In the genomic region with DNA sequence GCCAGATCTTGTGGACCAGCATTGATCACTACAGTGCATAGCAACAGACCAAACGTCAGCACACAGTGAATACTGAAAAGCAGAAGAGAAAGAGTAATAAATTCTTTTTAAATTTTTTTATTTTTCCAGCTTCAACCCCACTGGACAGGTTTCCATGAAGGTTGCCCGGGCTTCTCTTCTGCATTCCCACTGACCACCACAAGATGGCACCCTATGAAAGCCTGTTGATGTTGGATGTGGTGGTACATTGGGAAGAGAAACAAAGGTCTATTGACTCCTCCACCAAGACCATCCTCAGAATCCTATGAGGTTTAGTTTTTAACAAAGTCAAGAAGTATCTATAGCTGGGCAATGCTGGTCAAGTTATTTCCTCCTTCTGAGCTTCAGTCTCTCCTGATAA, we compare ENCODE assay signal across 9 mouse cellular contexts. TPM values are rescaled to one million over a fixed set of nuclear protein-coding genes. Genes with fewer than 3 reads are reported as not detected.
DNase-seq lines count a peak whose midpoint lies in the region; ATAC-seq and TF ChIP-seq lines count a peak whose summit lies in the region.
"Had no signal": no experiment of that assay in that cellular context is flagged by ENCODE, and none has a peak within 500 bp of the region (broad histone marks: within the 10 kb centered on the region; RNA-seq: fewer than 3 reads in every experiment).

No protein-coding gene starts in this region.

- no peak overlapping the region for H3K4me3 ChIP-seq in bone marrow, adult 2 months (replicated peaks; ENCODE audit: control insufficient read depth, low read depth, low read length)
- no peak overlapping the region for H3K4me3 ChIP-seq in liver, embryonic 14.5 days (ENCODE audit: insufficient read depth in 1 of 2, low read depth in 2 of 2, low read length in 2 of 2)
- H3K4me3 ChIP-seq: hindbrain, embryonic 15.5 days; stomach, embryonic 15.5 days had no signal

- no peak overlapping the region for H3K9ac ChIP-seq in liver, embryonic 14.5 days (replicated peaks)
- H3K9ac ChIP-seq: hindbrain, embryonic 15.5 days; stomach, embryonic 15.5 days had no signal

- H3K27ac ChIP-seq in bone marrow, adult 2 months (ENCODE audit: control insufficient read depth, insufficient read depth, low read depth, low read length, poor library complexity), result no peak overlapping the region
- no peak overlapping the region for H3K27ac ChIP-seq in liver, embryonic 14.5 days
- H3K27ac ChIP-seq: hindbrain, embryonic 15.5 days; stomach, embryonic 15.5 days had no signal

- WGBS in bone marrow, adult 2 months, result 0% methylated on average over 2 of the region's 2 CpGs
- 5% methylated on average over 2 of the region's 2 CpGs for WGBS in liver, embryonic 14.5 days (ENCODE audit: insufficient replicate concordance)

- H3K27me3 ChIP-seq in liver, embryonic 14.5 days (ENCODE audit: control insufficient read depth, insufficient read depth, low read length), result no peaks in the 10 kb centered on the region
- H3K27me3 ChIP-seq: hindbrain, embryonic 15.5 days; stomach, embryonic 15.5 days had no signal

- no peaks in the 10 kb centered on the region for H3K4me1 ChIP-seq in bone marrow, adult 2 months (ENCODE audit: control insufficient read depth, insufficient read depth, low read length)
- no peaks in the 10 kb centered on the region for H3K4me1 ChIP-seq in liver, embryonic 14.5 days (replicated peaks; ENCODE audit: control insufficient read depth in 2 of 2, insufficient read depth in 2 of 2, low read length in 1 of 2)
- H3K4me1 ChIP-seq: hindbrain, embryonic 15.5 days; stomach, embryonic 15.5 days had no signal

- no peak for ATAC-seq in liver, embryonic 14.5 days (ENCODE audit: insufficient read depth)

- TF ChIP-seq POLR2A in bone marrow, adult 2 months (IDR thresholded peaks at IDR 0.05; ENCODE audit: borderline replicate concordance, control insufficient read depth, low read depth, low read length), result no peak

- TF ChIP-seq EP300 in liver, embryonic 14.5 days (IDR thresholded peaks at IDR 0.05; ENCODE audit: low read depth), result no peak

- H3K36me3 ChIP-seq in liver, embryonic 14.5 days (replicated peaks; ENCODE audit: control insufficient read depth, insufficient read depth, low read depth), result no peaks in the 10 kb centered on the region
- H3K36me3 ChIP-seq: hindbrain, embryonic 15.5 days; stomach, embryonic 15.5 days had no signal

- peak; percentile 35; the same call in 1 of the 2 replicates for TF ChIP-seq CTCF in bone marrow, adult 2 months (IDR thresholded peaks at IDR 0.05; ENCODE audit: control insufficient read depth, insufficient read depth, low read length)
- peak; percentile 72 for TF ChIP-seq CTCF in liver, embryonic 14.5 days (IDR thresholded peaks at IDR 0.05; ENCODE audit: low read depth)

- peak; percentile 48 for DNase-seq in A20 (ENCODE audit: low read depth, low spot score)
- DNase-seq in CD4-positive, CD25-positive, alpha-beta regulatory T cell, adult 2 months (ENCODE audit: low read depth, low spot score), result peak; percentile 71
- peak; percentile 60 for DNase-seq in forelimb bud, embryonic 11.5 days (ENCODE audit: low read depth, low spot score)
- DNase-seq in kidney, postnatal 36 days, result peak; percentile 46 to 77
- DNase-seq in liver, embryonic 14.5 days (ENCODE audit: low read depth in 3 of 3, low spot score in 3 of 3), result peak; percentile 4 to 11 (median 4)
- peak; percentile 22 for DNase-seq in right cerebral cortex, postnatal 25 days

- H3K9me3 ChIP-seq in liver, embryonic 14.5 days (ENCODE audit: control insufficient read depth, low read length), result no peaks in the 10 kb centered on the region
- H3K9me3 ChIP-seq: hindbrain, embryonic 15.5 days; stomach, embryonic 15.5 days had no signal

- H3K4me2 ChIP-seq in liver, embryonic 14.5 days (ENCODE audit: low read depth), result no peak overlapping the region
- H3K4me2 ChIP-seq: hindbrain, embryonic 15.5 days; stomach, embryonic 15.5 days had no signal

RNA-seq across cellular contexts. Expression of a gene that starts 11.9 kb away (rescaled TPM):
- not detected in 2 replicates for polyA plus RNA-seq in bone marrow, adult 2 months (2011; ENCODE audit: insufficient read depth, insufficient read length, low replicate concordance, missing spikeins)
- polyA plus RNA-seq in liver, embryonic 14.5 days (2012; rRNA removed), result not detected in 2 replicates
- polyA plus RNA-seq in liver, embryonic 14.5 days (2014; fragmentation: Nextera tagmentation; extraction: Ambion mirVana), result not detected in 2 replicates
- polyA plus RNA-seq: hindbrain, embryonic 15.5 days; stomach, embryonic 15.5 days had no signal

Comparison
In these comparisons a context has a peak if more than half of its experiments do, and no peak if none do; other contexts are left out.
1. DNase-seq: peak in every context shown above with its lines; median percentile 71 in CD4-positive, CD25-positive, alpha-beta regulatory T cell, adult 2 months; 62 in kidney, postnatal 36 days; 60 in forelimb bud, embryonic 11.5 days; 48 in A20; 22 in right cerebral cortex, postnatal 25 days; 4 in liver, embryonic 14.5 days.